Mouse (Mus musculus) adrenal gland, postnatal 25 days (tissue): ENCODE measurements at regions not wholly inside any gene's neighbourhood (a gene's known extent, or its start where the extent isn't known, plus 50 kb on each side); places are given as distances from the start of the nearest gene placed in this dataset.

ENCODE experiments used
- DNase-seq: peaks from one replicate; pipeline ENCODE4 v3.0.0; 2021; ENCODE audit warnings: mixed read lengths

DNA sequence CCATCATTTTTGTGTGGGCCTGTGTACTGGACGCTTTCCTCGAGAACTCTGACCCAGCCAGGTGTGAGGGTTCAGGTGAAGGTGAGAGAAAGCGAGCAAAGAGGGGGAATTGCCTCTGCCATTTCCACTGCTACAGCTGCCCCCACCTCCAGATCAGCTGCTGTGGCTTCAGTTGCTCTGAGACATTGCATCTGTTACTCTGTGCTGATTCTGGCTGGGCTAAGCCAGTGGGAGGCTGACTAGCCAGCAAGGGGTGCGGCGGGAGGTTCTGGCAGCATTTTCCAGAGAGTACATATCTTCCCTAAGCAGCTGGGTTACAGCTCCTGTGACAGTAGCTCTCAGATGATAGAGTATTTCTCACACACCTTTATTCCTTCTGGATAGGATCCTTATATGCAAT is 712.7 kb upstream of the Cdh18 start:
- no peak for DNase-seq

DNA sequence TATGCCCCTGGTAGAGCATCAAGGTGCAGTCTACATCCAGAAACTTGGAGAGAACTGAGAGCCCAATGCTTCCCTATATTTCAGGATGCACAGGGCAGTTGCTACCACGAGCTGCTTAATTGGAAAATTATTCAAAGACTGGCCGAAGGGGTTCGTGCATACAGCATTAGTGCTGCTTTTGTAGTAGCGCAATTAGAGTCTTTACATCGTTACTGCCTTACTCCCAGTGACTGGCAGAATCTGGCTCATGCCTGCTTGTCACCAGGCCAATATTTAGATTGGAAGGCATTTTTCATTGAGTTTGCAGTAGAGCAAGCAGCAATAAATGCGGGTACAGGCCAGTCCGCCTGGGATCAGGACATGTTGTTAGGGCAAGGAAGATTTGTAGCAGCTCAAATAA is 690.3 kb upstream of the Cdh18 start:
- DNase-seq, result no peak

DNA sequence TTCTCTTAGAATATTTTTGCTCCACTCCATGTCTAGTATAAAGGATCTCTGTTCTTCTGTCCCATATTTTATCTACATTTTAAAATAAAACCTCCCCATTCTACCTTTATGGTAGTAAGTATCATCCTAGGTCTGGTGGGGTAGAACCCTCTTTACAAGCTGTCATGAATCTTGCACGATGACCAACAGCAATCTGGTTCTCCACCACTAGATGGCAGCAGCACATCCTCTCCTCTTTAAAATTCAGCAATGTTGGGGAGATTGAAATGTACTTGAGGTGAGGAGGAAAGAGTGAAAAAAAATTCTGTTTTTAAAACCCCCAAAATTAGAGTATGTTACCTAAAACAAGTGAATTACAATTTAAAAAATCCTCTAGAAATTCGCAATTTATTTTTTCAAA is 663.6 kb upstream of the Cdh18 start:
- peak; percentile 34 for DNase-seq
